Mouse (Mus musculus): ENCODE results near the gene Supt3.

Gene Supt3

GRCm38 (mm10) chr17:44782366-44782765, 5.4 kb downstream of the Supt3 start:
- DNase-seq (ENCODE audit: low read depth) = no peak

GRCm38 (mm10) chr17:44783143-44783542, 6.2 kb downstream of the Supt3 start:
- DNase-seq (ENCODE audit: low read depth) = no peak

- no peak for DNase-seq (ENCODE audit: low read depth)
These were observed 12.2 kb downstream of the Supt3 start for GRCm38 (mm10) chr17:44788982-44789747.

- DNase-seq (ENCODE audit: low read depth) = no peak
These were observed 15.4 kb downstream of the Supt3 start for GRCm38 (mm10) chr17:44792218-44792917.

- DNase-seq (ENCODE audit: low read depth) = no peak
These were observed 20.4 kb downstream of the Supt3 start for GRCm38 (mm10) chr17:44797331-44797730.

GRCm38 (mm10) chr17:44807031-44807430, 30.1 kb downstream of the Supt3 start:
- DNase-seq (ENCODE audit: low read depth) = no peak

GRCm38 (mm10) chr17:44814508-44815175, 37.7 kb downstream of the Supt3 start, which contains the start of gene Runx2:
Gene Runx2, minus strand, starts transcription at chr17:44814797.
- DNase-seq (ENCODE audit: low read depth) = peak; percentile 38

GRCm38 (mm10) chr17:44818825-44819224, 41.9 kb downstream of the Supt3 start:
- no peak for DNase-seq (ENCODE audit: low read depth)

GRCm38 (mm10) chr17:44819816-44820215, 42.9 kb downstream of the Supt3 start:
- DNase-seq (ENCODE audit: low read depth) = no peak

- DNase-seq (ENCODE audit: low read depth) = no peak
These were observed 45.0 kb downstream of the Supt3 start for GRCm38 (mm10) chr17:44821940-44822339.

- no peak for DNase-seq (ENCODE audit: low read depth)
These were observed 50.2 kb downstream of the Supt3 start for GRCm38 (mm10) chr17:44827124-44827523.

- no peak for DNase-seq (ENCODE audit: low read depth)
These were observed 51.0 kb downstream of the Supt3 start for GRCm38 (mm10) chr17:44827964-44828363.

- no peak for DNase-seq (ENCODE audit: low read depth)
These were observed 52.6 kb downstream of the Supt3 start for GRCm38 (mm10) chr17:44829587-44829986.

- DNase-seq (ENCODE audit: low read depth) = no peak
These were observed 54.2 kb downstream of the Supt3 start for GRCm38 (mm10) chr17:44831201-44831600.

- DNase-seq (ENCODE audit: low read depth) = no peak
These were observed 65.2 kb downstream of the Supt3 start for GRCm38 (mm10) chr17:44842184-44842583.

- DNase-seq (ENCODE audit: low read depth) = no peak
These were observed 86.2 kb downstream of the Supt3 start for GRCm38 (mm10) chr17:44863165-44863564.

- no peak for DNase-seq (ENCODE audit: low read depth)
These were observed 116.6 kb downstream of the Supt3 start for GRCm38 (mm10) chr17:44893592-44893991.

- no peak for DNase-seq (ENCODE audit: low read depth)
These were observed 166.7 kb downstream of the Supt3 start for GRCm38 (mm10) chr17:44943536-44944090.

- DNase-seq (ENCODE audit: low read depth) = no peak
These were observed 168.4 kb downstream of the Supt3 start for GRCm38 (mm10) chr17:44945333-44945732.

- no peak for DNase-seq (ENCODE audit: low read depth)
These were observed 171.4 kb downstream of the Supt3 start for GRCm38 (mm10) chr17:44948321-44948720.

GRCm38 (mm10) chr17:44956671-44957070, 179.7 kb downstream of the Supt3 start:
- DNase-seq (ENCODE audit: low read depth) = no peak

- no peak for DNase-seq (ENCODE audit: low read depth)
These were observed 186.3 kb downstream of the Supt3 start for GRCm38 (mm10) chr17:44963051-44963798.

Data from fibroblast of lung, adult 2 months (primary cell).